Mouse (Mus musculus): ENCODE data around the gene Ppp3ca. TPM values are rescaled to one million over a fixed set of nuclear protein-coding genes. Genes with fewer than 3 reads are reported as not detected.

Gene Ppp3ca
- polyA plus RNA-seq, 1 experiment from 2014 or later: 92.2 TPM

GRCm38 (mm10) chr3:136759446-136759845 is 89.5 kb downstream of the Ppp3ca start:
- ChIA-PET CTCF (interaction anchor here (1.0 to 1.4 kb wide), 2 partner anchors 8 to 73 kb away, joined by 3 read pairs; no protein-coding TSS in a partner anchor), POLR2A (no interaction called here)
- in situ Hi-C loops (cut with MboI; ENCODE audit: low pct_unique_long_range_greater_than_20kb): no loop called here

GRCm38 (mm10) chr3:136761292-136761978 is 91.5 kb downstream of the Ppp3ca start:
- POLR2A ChIA-PET: interaction anchor here (0.6 kb wide), 1 partner anchor 891 kb away, joined by 3 read pairs; no protein-coding TSS in a partner anchor
- DNase-seq (ENCODE audit: low read depth, low spot score): peak; percentile 44
- in situ Hi-C loops (cut with MboI; ENCODE audit: low pct_unique_long_range_greater_than_20kb): no loop called here

More at GRCm38 (mm10) chr3:136759446-136759845, 89.5 kb downstream of the Ppp3ca start:
- no peak for TF ChIP-seq CTCF (IDR thresholded peaks at IDR 0.05)
- no peak for ATAC-seq
- no peak for DNase-seq (ENCODE audit: low read depth, low spot score)
- H3K27me3 ChIP-seq: no peaks in the 10 kb centered on the region

GRCm38 (mm10) chr3:136761979-136762341 is 92.0 kb downstream of the Ppp3ca start:
- DNase-seq (ENCODE audit: low read depth, low spot score) (no peak), ATAC-seq (no peak)
- ChIA-PET CTCF (interaction anchor here (0.8 to 1.3 kb wide), 3 partner anchors 13 to 39 kb away, joined by 3 to 5 read pairs (median 3); no protein-coding TSS in a partner anchor), POLR2A (interaction anchor here (0.6 kb wide), 2 partner anchors 94 to 890 kb away, joined by 3 read pairs; no protein-coding TSS in a partner anchor)
- no peaks in the 10 kb centered on the region for H3K27me3 ChIP-seq
- TF ChIP-seq CTCF (IDR thresholded peaks at IDR 0.05): no peak
- in situ Hi-C loops (cut with MboI; ENCODE audit: low pct_unique_long_range_greater_than_20kb): no loop called here

More at GRCm38 (mm10) chr3:136761292-136761978, 91.5 kb downstream of the Ppp3ca start:
- H3K27me3 ChIP-seq: no peaks in the 10 kb centered on the region
- TF ChIP-seq CTCF (IDR thresholded peaks at IDR 0.05): no peak
- peak; percentile 92 for ATAC-seq
- CTCF ChIA-PET: interaction anchor here (0.8 to 1.2 kb wide), 2 partner anchors 12 to 38 kb away, joined by 3 to 5 read pairs; no protein-coding TSS in a partner anchor

GRCm38 (mm10) chr3:136763717-136764270 is 93.9 kb downstream of the Ppp3ca start:
- no peaks in the 10 kb centered on the region for H3K27me3 ChIP-seq
- in situ Hi-C loops (cut with MboI; ENCODE audit: low pct_unique_long_range_greater_than_20kb): no loop called here
- TF ChIP-seq CTCF (IDR thresholded peaks at IDR 0.05): no peak
- ChIA-PET POLR2A (interaction anchor here (1.0 kb wide), 1 partner anchor 9 kb away, joined by 4 read pairs; no protein-coding TSS in a partner anchor), CTCF (interaction anchor here (1.5 kb wide), 1 partner anchor 12 kb away, joined by 4 read pairs; no protein-coding TSS in a partner anchor)
- DNase-seq (ENCODE audit: low read depth, low spot score) (no peak), ATAC-seq (no peak)

- in situ Hi-C loops (cut with MboI; ENCODE audit: low pct_unique_long_range_greater_than_20kb): no loop called here
- CTCF ChIA-PET: interaction anchor here (1.4 to 1.7 kb wide), 2 partner anchors 10 to 56 kb away, joined by 3 read pairs; no protein-coding TSS in a partner anchor
Observed at GRCm38 (mm10) chr3:136765569-136765968, 95.6 kb downstream of the Ppp3ca start.

GRCm38 (mm10) chr3:136768775-136769485 is 99.0 kb downstream of the Ppp3ca start:
- no peaks in the 10 kb centered on the region for H3K27me3 ChIP-seq
- TF ChIP-seq CTCF (IDR thresholded peaks at IDR 0.05): no peak
- in situ Hi-C loops (cut with MboI; ENCODE audit: low pct_unique_long_range_greater_than_20kb): no loop called here
- no peak for DNase-seq (ENCODE audit: low read depth, low spot score)
- ChIA-PET POLR2A (no interaction called here), CTCF (no interaction called here)
- ATAC-seq: no peak

More at GRCm38 (mm10) chr3:136765569-136765968, 95.6 kb downstream of the Ppp3ca start:
- DNase-seq (ENCODE audit: low read depth, low spot score) (no peak), ATAC-seq (no peak)
- POLR2A ChIA-PET: interaction anchor here (0.5 kb wide), 1 partner anchor 332 kb away, joined by 4 read pairs; no protein-coding TSS in a partner anchor
- no peak for TF ChIP-seq CTCF (IDR thresholded peaks at IDR 0.05)
- H3K27me3 ChIP-seq: no peaks in the 10 kb centered on the region

GRCm38 (mm10) chr3:136769486-136769882 is 99.6 kb downstream of the Ppp3ca start:
- no peak for TF ChIP-seq CTCF (IDR thresholded peaks at IDR 0.05)
- ATAC-seq (no peak), DNase-seq (ENCODE audit: low read depth, low spot score) (no peak)
- H3K27me3 ChIP-seq: no peaks in the 10 kb centered on the region
- CTCF ChIA-PET: no interaction called here
- in situ Hi-C loops (cut with MboI; ENCODE audit: low pct_unique_long_range_greater_than_20kb): no loop called here
- POLR2A ChIA-PET: no interaction called here

- TF ChIP-seq CTCF (IDR thresholded peaks at IDR 0.05): no peak
- H3K27me3 ChIP-seq: no peaks in the 10 kb centered on the region
- no peak for DNase-seq (ENCODE audit: low read depth, low spot score)
- in situ Hi-C loops (cut with MboI; ENCODE audit: low pct_unique_long_range_greater_than_20kb): no loop called here
- ChIA-PET CTCF (no interaction called here), POLR2A (no interaction called here)
- ATAC-seq: no peak
Observed at GRCm38 (mm10) chr3:136771700-136772099, 101.8 kb downstream of the Ppp3ca start.

GRCm38 (mm10) chr3:136773217-136773616 is 103.3 kb downstream of the Ppp3ca start:
- ChIA-PET CTCF (interaction anchor here (1.1 to 1.4 kb wide), 2 partner anchors 11 to 29 kb away, joined by 3 to 5 read pairs; no protein-coding TSS in a partner anchor), POLR2A (interaction anchor here (0.6 kb wide), 1 partner anchor 937 kb away, joined by 6 read pairs; no protein-coding TSS in a partner anchor)
- DNase-seq (ENCODE audit: low read depth, low spot score): no peak
- H3K27me3 ChIP-seq: no peaks in the 10 kb centered on the region
- ATAC-seq: no peak
- TF ChIP-seq CTCF (IDR thresholded peaks at IDR 0.05): no peak
- in situ Hi-C loops (cut with MboI; ENCODE audit: low pct_unique_long_range_greater_than_20kb): no loop called here

- ChIA-PET POLR2A (no interaction called here), CTCF (interaction anchor here (1.1 to 1.4 kb wide), 2 partner anchors 10 to 28 kb away, joined by 3 to 5 read pairs; no protein-coding TSS in a partner anchor)
- DNase-seq (ENCODE audit: low read depth, low spot score) (no peak), ATAC-seq (no peak)
- TF ChIP-seq CTCF (IDR thresholded peaks at IDR 0.05): no peak
- in situ Hi-C loops (cut with MboI; ENCODE audit: low pct_unique_long_range_greater_than_20kb): no loop called here
- no peaks in the 10 kb centered on the region for H3K27me3 ChIP-seq
Observed at GRCm38 (mm10) chr3:136774196-136774595, 104.3 kb downstream of the Ppp3ca start.

Measured in Patski (cell line).